30 mouse cellular contexts compared by ENCODE assay signal in genomic region chr9:96750636-96751035, GRCm38 (mm10).
"Had no signal": no experiment of that assay in that cellular context is flagged by ENCODE, and none has a peak within 500 bp of the region (broad histone marks: within the 10 kb centered on the region; RNA-seq: fewer than 3 reads in every experiment).

No protein-coding gene starts in this region.

- DNase-seq: left cerebral cortex, postnatal 4 days; liver; liver, embryonic 13.5 days; liver, postnatal 0 days; lung, adult 18-20 months; lung, adult 2 months; lung, embryonic 14.5 days; lung, postnatal 10 days; lung, postnatal 14 days; lung, postnatal 36 days; lung, postnatal 4 days; midbrain, embryonic 14.5 days had no signal

- H3K27ac ChIP-seq: limb, embryonic 10.5 days; limb, embryonic 12.5 days; limb, embryonic 13.5 days; limb, embryonic 15.5 days; liver, embryonic 12.5 days; liver, embryonic 13.5 days; liver, embryonic 14.5 days; liver, embryonic 15.5 days; lung, embryonic 15.5 days; macrophage; midbrain, embryonic 10.5 days; midbrain, embryonic 12.5 days; midbrain, embryonic 13.5 days; midbrain, embryonic 15.5 days; neural tube, embryonic 12.5 days; neural tube, embryonic 13.5 days had no signal

- H3K4me3 ChIP-seq: limb, embryonic 10.5 days; limb, embryonic 12.5 days; limb, embryonic 13.5 days; limb, embryonic 15.5 days; liver, embryonic 12.5 days; liver, embryonic 13.5 days; liver, embryonic 15.5 days; lung, embryonic 15.5 days; megakaryocyte, embryonic 14.5 days; midbrain, embryonic 10.5 days; midbrain, embryonic 12.5 days; midbrain, embryonic 13.5 days; midbrain, embryonic 15.5 days; neural tube, embryonic 12.5 days; neural tube, embryonic 13.5 days had no signal

- H3K4me1 ChIP-seq: liver, embryonic 12.5 days; liver, embryonic 13.5 days; liver, embryonic 15.5 days; midbrain, embryonic 15.5 days; neural tube, embryonic 12.5 days; neural tube, embryonic 13.5 days had no signal

- H3K27me3 ChIP-seq: limb, embryonic 12.5 days; limb, embryonic 13.5 days; limb, embryonic 15.5 days; liver, embryonic 12.5 days; liver, embryonic 13.5 days; liver, embryonic 15.5 days; lung, embryonic 15.5 days; midbrain, embryonic 12.5 days; midbrain, embryonic 13.5 days; midbrain, embryonic 15.5 days; neural tube, embryonic 12.5 days; neural tube, embryonic 13.5 days had no signal

- H3K9me3 ChIP-seq: limb, embryonic 10.5 days; limb, embryonic 13.5 days; limb, embryonic 15.5 days; liver, embryonic 12.5 days; liver, embryonic 13.5 days; liver, embryonic 15.5 days; lung, embryonic 15.5 days; midbrain, embryonic 10.5 days; midbrain, embryonic 12.5 days; midbrain, embryonic 13.5 days; midbrain, embryonic 15.5 days; neural tube, embryonic 12.5 days had no signal

- H3K4me2 ChIP-seq: limb, embryonic 12.5 days; limb, embryonic 13.5 days; limb, embryonic 15.5 days; liver, embryonic 11.5 days; liver, embryonic 12.5 days; liver, embryonic 13.5 days; liver, embryonic 15.5 days; lung, embryonic 14.5 days; lung, embryonic 15.5 days; midbrain, embryonic 11.5 days; midbrain, embryonic 12.5 days; midbrain, embryonic 13.5 days; midbrain, embryonic 15.5 days; neural tube, embryonic 12.5 days; neural tube, embryonic 13.5 days had no signal

- H3K36me3 ChIP-seq: limb, embryonic 10.5 days; limb, embryonic 12.5 days; limb, embryonic 13.5 days; limb, embryonic 15.5 days; liver, embryonic 12.5 days; liver, embryonic 13.5 days; liver, embryonic 15.5 days; lung, embryonic 15.5 days; midbrain, embryonic 10.5 days; midbrain, embryonic 12.5 days; midbrain, embryonic 13.5 days; midbrain, embryonic 15.5 days; neural tube, embryonic 12.5 days; neural tube, embryonic 13.5 days had no signal

- H3K9ac ChIP-seq: limb, embryonic 12.5 days; limb, embryonic 13.5 days; limb, embryonic 15.5 days; liver, embryonic 12.5 days; liver, embryonic 13.5 days; liver, embryonic 14.5 days; liver, embryonic 15.5 days; liver, postnatal 0 days; lung, embryonic 14.5 days; lung, embryonic 15.5 days; midbrain, embryonic 12.5 days; midbrain, embryonic 13.5 days; midbrain, embryonic 15.5 days; neural tube, embryonic 12.5 days; neural tube, embryonic 13.5 days had no signal
